Mouse (Mus musculus): ENCODE data around the gene Cfap57. TPM values are rescaled to one million over a fixed set of nuclear protein-coding genes. Genes with fewer than 3 reads are reported as not detected.

Gene Cfap57
- total RNA-seq, 2 experiments from 2014 or later: 0.72 to 0.82 TPM

DNA sequence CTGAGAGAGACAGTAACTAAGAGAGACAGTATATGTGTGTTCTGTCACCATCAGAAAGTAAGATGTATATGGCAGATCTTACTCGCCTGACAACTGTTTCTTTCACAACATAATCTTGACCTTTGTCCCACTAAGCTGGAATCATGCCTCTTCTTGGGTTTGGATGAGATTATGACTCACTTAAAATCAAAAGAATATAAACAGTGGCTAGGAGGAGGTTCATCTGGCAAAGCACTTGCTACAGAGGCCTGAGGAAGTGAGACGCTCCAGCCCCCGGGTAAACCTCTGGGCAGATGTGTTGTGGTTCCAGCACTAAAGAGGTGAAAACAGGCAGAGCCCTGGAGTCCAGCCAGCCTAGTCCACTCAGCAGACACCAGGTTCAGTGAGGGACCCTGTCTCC lies 115.0 kb downstream of the Cfap57 start:
- no peak for DNase-seq (ENCODE audit: extremely low spot score in 1 of 2, low spot score in 2 of 2)
- intact Hi-C loops (cut with DNase I): no loop called here
- H3K27ac ChIP-seq: no peak overlapping the region
- no peak for TF ChIP-seq CTCF (IDR thresholded peaks at IDR 0.05)
- H3K4me3 ChIP-seq: no peak overlapping the region

Other genes starting within 250 kb of the Cfap57 start
- gene Szt2, start 211.5 kb downstream of the Cfap57 start, total RNA-seq (2021): 10 to 100 TPM; 40.3 to 43.4 TPM
- gene Med8, start 211.4 kb downstream of the Cfap57 start, total RNA-seq (2021): 10 to 100 TPM; 54.2 to 63.5 TPM
- 10 to 100 TPM; 18.6 to 25.3 TPM for gene Elovl1, start 192.7 kb downstream of the Cfap57 start, total RNA-seq (2021)
- gene Cdc20, start 183.4 kb downstream of the Cfap57 start, total RNA-seq (2021): 1 to 10 TPM in 1 of 2 experiments, under 1 TPM in 1; 0.81 to 1.8 TPM
- gene Mpl, start 163.3 kb downstream of the Cfap57 start, total RNA-seq (2021): 1 to 10 TPM in 1 of 2 experiments, under 1 TPM in 1; 0.79 to 1.4 TPM
- gene Tie1, start 130.7 kb downstream of the Cfap57 start, total RNA-seq (2021): 1 to 10 TPM; 8.2 to 8.5 TPM
- gene 2610528J11Rik, start 93.8 kb downstream of the Cfap57 start, total RNA-seq (2021): not detected
- 1 to 10 TPM; 5.0 to 7.1 TPM for gene Tmem125, start 76.7 kb downstream of the Cfap57 start, total RNA-seq (2021)
- 10 to 100 TPM; 52.7 to 61.4 TPM for gene Ebna1bp2, start within 50 bp of the Cfap57 start, total RNA-seq (2021)
- gene Olfr62, start 38.2 kb upstream of the Cfap57 start, total RNA-seq (2021): not detected
- gene Olfr1342, start 72.0 kb upstream of the Cfap57 start, total RNA-seq (2021): not detected
- not detected for gene Olfr1341, start 82.7 kb upstream of the Cfap57 start, total RNA-seq (2021)
- not detected for gene Olfr1340, start 99.4 kb upstream of the Cfap57 start, total RNA-seq (2021)
- gene Olfr1339, start 111.4 kb upstream of the Cfap57 start, total RNA-seq (2021): not detected
- gene Olfr1338, start 138.0 kb upstream of the Cfap57 start, total RNA-seq (2021): not detected
- gene Olfr1337, start 161.8 kb upstream of the Cfap57 start, total RNA-seq (2021): not detected
- not detected for gene Olfr1335, start 189.2 kb upstream of the Cfap57 start, total RNA-seq (2021)
- not detected for gene Olfr1333, start 215.5 kb upstream of the Cfap57 start, total RNA-seq (2021)
- gene Olfr1331, start 243.9 kb upstream of the Cfap57 start, total RNA-seq (2021): not detected

Data from left cerebral cortex, adult 2 months (tissue).